Mouse (Mus musculus): ENCODE measurements around the gene Ttyh2. TPM values are rescaled to one million over a fixed set of nuclear protein-coding genes. Genes with fewer than 3 reads are reported as not detected.

The Ttyh2 gene
- total and polyA plus RNA-seq, 2 experiments: 25.6 to 66.9 TPM

DNA sequence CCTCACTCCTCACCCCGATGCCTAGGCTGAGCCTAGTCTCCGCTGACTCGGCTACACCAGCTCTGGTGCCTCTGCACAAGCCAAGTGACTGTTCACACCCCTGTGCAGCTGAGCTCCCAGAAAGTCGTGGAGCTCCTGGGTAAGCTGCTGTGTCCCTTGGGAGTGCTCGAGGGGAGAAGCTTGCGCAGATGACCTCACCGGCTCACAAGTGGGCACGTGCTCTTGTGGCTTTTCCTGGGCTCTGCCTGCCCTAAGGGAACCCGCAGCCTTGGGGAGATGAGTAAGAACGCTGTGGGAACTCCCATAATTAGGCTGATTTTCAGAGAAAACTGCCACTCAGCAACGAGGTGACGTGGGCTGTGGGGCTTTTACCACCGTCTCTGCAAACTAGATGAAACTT lies 47.8 kb downstream of the Ttyh2 start:
- Histone ChIP-seq H3K27ac (replicated peaks; ENCODE audit: insufficient read depth, low read depth, low read length) (no peak overlapping the region), H3K27me3 (ENCODE audit: control insufficient read depth, insufficient read depth, low read length) (no peaks in the 10 kb centered on the region), H3K36me3 (ENCODE audit: control insufficient read depth, insufficient read depth, low read length) (no peaks in the 10 kb centered on the region), H3K9ac (ENCODE audit: low read depth, low read length) (no peak overlapping the region), H3K4me3 (ENCODE audit: insufficient read depth, low read depth, low read length) (no peak overlapping the region), H3K4me1 (ENCODE audit: control insufficient read depth, insufficient read depth, low read length) (peaks cover 2% of the 10 kb centered on the region; the same call in 1 of the 2 replicates), H3K79me2 (ENCODE audit: control insufficient read depth, insufficient read depth, low read length) (no peaks in the 10 kb centered on the region)
- TF ChIP-seq POLR2A (IDR thresholded peaks at IDR 0.05; ENCODE audit: extremely low read depth, insufficient read depth, low read length) (no peak), CTCF (IDR thresholded peaks at IDR 0.05; ENCODE audit: low read depth, low read length) (no peak)
- 79% methylated on average over 13 of the region's 13 CpGs for WGBS
- DNase-seq (ENCODE audit: extremely low read depth, low read depth, low spot score): no peak

- Histone ChIP-seq H3K4me1 (ENCODE audit: control insufficient read depth, insufficient read depth, low read length) (peaks cover 2% of the 10 kb centered on the region; the same call in 1 of the 2 replicates), H3K27me3 (ENCODE audit: control insufficient read depth, insufficient read depth, low read length) (no peaks in the 10 kb centered on the region), H3K9ac (ENCODE audit: low read depth, low read length) (no peak overlapping the region), H3K4me3 (ENCODE audit: insufficient read depth, low read depth, low read length) (no peak overlapping the region), H3K36me3 (ENCODE audit: control insufficient read depth, insufficient read depth, low read length) (no peaks in the 10 kb centered on the region), H3K27ac (replicated peaks; ENCODE audit: insufficient read depth, low read depth, low read length) (no peak overlapping the region), H3K79me2 (ENCODE audit: control insufficient read depth, insufficient read depth, low read length) (no peaks in the 10 kb centered on the region)
- DNase-seq (ENCODE audit: extremely low read depth, low read depth, low spot score): no peak
- 53% methylated on average over 11 of the region's 11 CpGs for WGBS
- TF ChIP-seq CTCF (IDR thresholded peaks at IDR 0.05; ENCODE audit: low read depth, low read length) (no peak), POLR2A (IDR thresholded peaks at IDR 0.05; ENCODE audit: extremely low read depth, insufficient read depth, low read length) (no peak)
These were observed 49.8 kb downstream of the Ttyh2 start for GRCm38 (mm10) chr11:114724787-114725590.

DNA sequence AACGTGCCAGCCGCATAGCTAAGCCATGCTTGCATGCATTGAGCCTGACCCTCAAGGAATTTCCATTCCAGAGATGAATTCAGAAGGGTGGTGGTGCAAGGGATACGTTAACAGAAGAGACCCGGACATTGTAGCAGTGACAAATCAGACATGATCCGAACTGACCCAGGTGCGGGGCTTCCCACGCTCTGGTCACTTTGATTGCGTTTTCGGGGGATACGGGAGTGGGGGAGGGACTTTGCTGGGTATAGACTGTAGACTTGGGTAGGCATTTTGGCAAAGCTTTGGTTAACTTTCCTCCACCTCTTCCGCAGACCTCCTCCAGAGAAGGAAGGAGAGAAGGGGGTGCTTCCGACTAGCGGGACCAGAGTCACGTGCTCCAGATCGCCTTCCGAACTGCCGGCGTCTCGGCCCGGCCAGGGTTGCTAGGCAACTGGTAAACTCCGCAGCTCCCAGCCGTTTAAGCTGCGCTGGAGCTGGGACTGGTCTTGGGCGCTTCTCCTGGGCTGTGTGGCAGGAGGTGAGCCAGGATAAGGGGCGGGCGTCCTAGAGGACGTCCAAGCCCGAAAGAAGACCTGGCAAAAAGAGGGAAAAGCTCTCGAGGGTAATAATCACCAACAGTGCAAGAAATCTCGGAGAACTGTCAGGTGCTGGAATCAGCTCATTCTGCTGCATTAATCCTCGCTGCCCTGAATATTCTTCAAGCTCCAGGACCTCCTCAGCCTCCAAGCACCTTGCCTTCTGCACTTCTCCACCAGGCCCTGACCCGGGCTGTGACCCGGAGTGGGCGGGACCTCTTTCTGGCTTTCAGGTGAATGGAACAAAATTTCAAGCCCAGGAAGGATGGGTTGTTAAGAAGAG lies 52.0 kb downstream of the Ttyh2 start, which contains the start of gene Dnaic2:
Gene Dnaic2, plus strand, starts transcription at position 444 of the 861 bp plus-strand sequence.
- 12% methylated on average over 34 of the region's 34 CpGs for whole genome bisulfite sequencing
- peak; percentile 21 for DNase-seq (ENCODE audit: extremely low read depth, low read depth, low spot score)

GRCm38 (mm10) chr11:114727826-114728186 lies 52.6 kb downstream of the Ttyh2 start:
- H3K4me3 ChIP-seq (ENCODE audit: insufficient read depth, low read depth, low read length): no peak overlapping the region
- WGBS: 56% methylated on average over 5 of the region's 5 CpGs
- TF ChIP-seq CTCF (IDR thresholded peaks at IDR 0.05; ENCODE audit: low read depth, low read length) (no peak), POLR2A (IDR thresholded peaks at IDR 0.05; ENCODE audit: extremely low read depth, insufficient read depth, low read length) (no peak)
- H3K36me3 ChIP-seq (ENCODE audit: control insufficient read depth, insufficient read depth, low read length): no peaks in the 10 kb centered on the region
- no peaks in the 10 kb centered on the region for H3K27me3 ChIP-seq (ENCODE audit: control insufficient read depth, insufficient read depth, low read length)
- no peak overlapping the region for H3K9ac ChIP-seq (ENCODE audit: low read depth, low read length)
- peaks cover 2% of the 10 kb centered on the region; the same call in 1 of the 2 replicates for H3K4me1 ChIP-seq (ENCODE audit: control insufficient read depth, insufficient read depth, low read length)
- DNase-seq (ENCODE audit: extremely low read depth, low read depth, low spot score): no peak
- H3K27ac ChIP-seq (replicated peaks; ENCODE audit: insufficient read depth, low read depth, low read length): no peak overlapping the region
- H3K79me2 ChIP-seq (ENCODE audit: control insufficient read depth, insufficient read depth, low read length): no peaks in the 10 kb centered on the region

More for the DNA sequence above, 52.0 kb downstream of the Ttyh2 start, which contains the start of gene Dnaic2:
- Histone ChIP-seq H3K27ac (replicated peaks; ENCODE audit: insufficient read depth, low read depth, low read length) (no peak within 1 kb of the TSS), H3K4me1 (ENCODE audit: control insufficient read depth, insufficient read depth, low read length) (peaks cover 2% of the 10 kb centered on the region; the same call in 1 of the 2 replicates), H3K4me3 (ENCODE audit: insufficient read depth, low read depth, low read length) (no peak within 1 kb of the TSS), H3K36me3 (ENCODE audit: control insufficient read depth, insufficient read depth, low read length) (no peaks in the 10 kb centered on the region), H3K79me2 (ENCODE audit: control insufficient read depth, insufficient read depth, low read length) (no peaks in the 10 kb centered on the region), H3K27me3 (ENCODE audit: control insufficient read depth, insufficient read depth, low read length) (no peaks in the 10 kb centered on the region), H3K9ac (ENCODE audit: low read depth, low read length) (no peak within 1 kb of the TSS)
- TF ChIP-seq CTCF (IDR thresholded peaks at IDR 0.05; ENCODE audit: low read depth, low read length) (no peak), POLR2A (IDR thresholded peaks at IDR 0.05; ENCODE audit: extremely low read depth, insufficient read depth, low read length) (no peak)

GRCm38 (mm10) chr11:114728333-114728732 lies 53.1 kb downstream of the Ttyh2 start:
- no peak for TF ChIP-seq POLR2A (IDR thresholded peaks at IDR 0.05; ENCODE audit: extremely low read depth, insufficient read depth, low read length)
- TF ChIP-seq CTCF (IDR thresholded peaks at IDR 0.05; ENCODE audit: low read depth, low read length): no peak
- Histone ChIP-seq H3K36me3 (ENCODE audit: control insufficient read depth, insufficient read depth, low read length) (no peaks in the 10 kb centered on the region), H3K4me3 (ENCODE audit: insufficient read depth, low read depth, low read length) (no peak overlapping the region), H3K27me3 (ENCODE audit: control insufficient read depth, insufficient read depth, low read length) (no peaks in the 10 kb centered on the region), H3K79me2 (ENCODE audit: control insufficient read depth, insufficient read depth, low read length) (no peaks in the 10 kb centered on the region), H3K4me1 (ENCODE audit: control insufficient read depth, insufficient read depth, low read length) (peaks cover 2% of the 10 kb centered on the region; the same call in 1 of the 2 replicates), H3K9ac (ENCODE audit: low read depth, low read length) (no peak overlapping the region), H3K27ac (replicated peaks; ENCODE audit: insufficient read depth, low read depth, low read length) (no peak overlapping the region)
- 77% methylated on average over 5 of the region's 5 CpGs for WGBS
- no peak for DNase-seq (ENCODE audit: extremely low read depth, low read depth, low spot score)

All from liver, adult 2 months (tissue).